Mouse (Mus musculus): Measurements from ENCODE around the gene Kcnk16. TPM values are rescaled to one million over a fixed set of nuclear protein-coding genes. Genes with fewer than 3 reads are reported as not detected.

Kcnk16 gene
- polyA plus RNA-seq (2014; fragmentation: Illumina TruSeq; extraction: RNeasy Lipid Tissue Mini Kit (QIAGEN cat#74804); ENCODE audit: low read depth, low replicate concordance) = not detected

DNA sequence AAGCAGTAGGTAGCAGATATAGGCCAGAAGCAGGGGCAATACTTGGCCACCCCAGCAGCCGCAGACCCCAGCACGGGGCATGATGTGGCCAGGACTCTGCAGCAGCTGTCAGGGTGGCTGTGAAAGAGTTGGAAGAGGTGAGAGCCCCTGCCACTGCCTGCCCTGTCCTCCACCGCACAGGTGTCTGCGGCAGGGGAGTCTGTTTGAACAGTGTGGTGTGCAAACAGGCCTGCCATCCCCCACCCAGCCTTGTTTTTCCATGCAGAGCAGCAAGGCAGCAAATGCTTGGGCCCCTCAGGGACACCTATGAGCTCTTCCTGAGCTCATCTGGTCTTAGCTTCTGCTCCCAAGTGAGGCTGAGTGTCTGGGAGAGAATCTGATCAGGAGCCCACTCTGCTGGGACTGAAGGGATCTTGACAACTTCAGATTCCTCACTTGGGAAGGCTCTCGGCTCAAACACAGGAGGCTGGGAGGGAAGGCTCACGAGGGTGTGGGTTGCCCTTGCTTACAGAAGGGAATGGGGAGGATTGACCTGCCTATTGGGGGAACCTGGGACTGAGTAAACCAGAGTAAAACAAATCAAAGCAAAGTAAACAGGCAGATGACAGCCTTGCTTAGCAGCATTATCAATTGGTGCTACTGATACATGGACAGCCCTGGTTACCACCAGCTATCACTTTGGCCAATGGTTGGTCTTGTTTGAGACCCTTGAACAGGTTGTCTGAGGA, at the start of gene Kcnk16:
Gene Kcnk16 (minus strand): TSS at position 118 of the 728 bp plus-strand sequence.

DNA sequence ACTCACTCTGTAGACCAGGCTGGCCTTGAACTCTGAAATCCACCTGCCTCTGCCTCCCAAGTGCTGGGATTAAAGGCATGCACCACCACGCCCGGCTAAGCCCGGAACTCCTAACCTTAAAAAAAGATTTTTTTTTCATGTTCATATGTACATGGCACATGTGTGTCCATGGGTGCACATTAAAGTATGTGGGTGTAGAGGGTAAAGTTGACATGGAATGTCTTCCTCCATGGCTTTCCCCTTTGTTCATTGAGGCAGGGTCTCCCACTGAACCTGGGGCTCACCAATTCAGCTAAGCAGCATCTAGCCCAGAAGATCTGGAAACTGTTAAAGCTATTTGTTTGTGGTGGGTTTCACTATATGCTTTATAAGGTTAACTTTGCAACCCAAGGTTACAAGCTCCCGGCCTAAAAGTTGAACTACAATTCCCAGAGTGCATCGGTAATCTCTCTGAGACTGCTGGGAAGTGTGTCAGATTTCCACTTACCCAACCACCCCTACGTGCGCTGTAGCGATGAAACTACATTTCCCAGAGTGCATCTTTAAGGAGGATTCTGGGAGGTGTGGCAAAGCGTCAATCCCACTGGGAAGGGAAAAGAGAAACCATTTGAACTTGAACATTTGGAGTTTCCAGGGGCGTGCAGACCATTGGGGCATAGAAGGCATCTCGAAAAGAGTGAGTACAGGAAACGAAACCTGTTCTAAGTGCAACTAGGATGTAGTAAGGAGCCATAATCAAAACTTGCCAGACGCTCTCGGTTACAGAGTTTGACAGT, 25.3 kb upstream of the Kcnk16 start, which contains the start of gene Nudt13:
Gene Nudt13 (plus strand): TSS at position 581 of the 776 bp plus-strand sequence.

Other genes with a start within 250 kb of the Kcnk16 start
- gene Saysd1, start 130.7 kb downstream of the Kcnk16 start, polyA plus RNA-seq (2014; fragmentation: Illumina TruSeq; extraction: RNeasy Lipid Tissue Mini Kit (QIAGEN cat#74804); ENCODE audit: low read depth, low replicate concordance) = 7.4 TPM
- 17.9 TPM for gene Kcnk5, start 87.4 kb downstream of the Kcnk16 start, polyA plus RNA-seq (2014; fragmentation: Illumina TruSeq; extraction: RNeasy Lipid Tissue Mini Kit (QIAGEN cat#74804); ENCODE audit: low read depth, low replicate concordance)
- gene Nudt13, start 25.5 kb upstream of the Kcnk16 start, polyA plus RNA-seq (2014; fragmentation: Illumina TruSeq; extraction: RNeasy Lipid Tissue Mini Kit (QIAGEN cat#74804); ENCODE audit: low read depth, low replicate concordance) = 30.5 TPM
- 28.0 TPM for gene Ecd, start 78.9 kb upstream of the Kcnk16 start, polyA plus RNA-seq (2014; fragmentation: Illumina TruSeq; extraction: RNeasy Lipid Tissue Mini Kit (QIAGEN cat#74804); ENCODE audit: low read depth, low replicate concordance)
- gene Fam149b, start 79.0 kb upstream of the Kcnk16 start, polyA plus RNA-seq (2014; fragmentation: Illumina TruSeq; extraction: RNeasy Lipid Tissue Mini Kit (QIAGEN cat#74804); ENCODE audit: low read depth, low replicate concordance) = 38.7 TPM
- gene Dnajc9, start 119.7 kb upstream of the Kcnk16 start, polyA plus RNA-seq (2014; fragmentation: Illumina TruSeq; extraction: RNeasy Lipid Tissue Mini Kit (QIAGEN cat#74804); ENCODE audit: low read depth, low replicate concordance) = 22.1 TPM
- 43.1 TPM for gene Mrps16, start 124.4 kb upstream of the Kcnk16 start, polyA plus RNA-seq (2014; fragmentation: Illumina TruSeq; extraction: RNeasy Lipid Tissue Mini Kit (QIAGEN cat#74804); ENCODE audit: low read depth, low replicate concordance)
- 7.5 TPM for gene Cfap70, start 183.0 kb upstream of the Kcnk16 start, polyA plus RNA-seq (2014; fragmentation: Illumina TruSeq; extraction: RNeasy Lipid Tissue Mini Kit (QIAGEN cat#74804); ENCODE audit: low read depth, low replicate concordance)
- gene Anxa7, start 210.9 kb upstream of the Kcnk16 start, polyA plus RNA-seq (2014; fragmentation: Illumina TruSeq; extraction: RNeasy Lipid Tissue Mini Kit (QIAGEN cat#74804); ENCODE audit: low read depth, low replicate concordance) = 75.7 TPM
- gene Mss51, start 227.7 kb upstream of the Kcnk16 start, polyA plus RNA-seq (2014; fragmentation: Illumina TruSeq; extraction: RNeasy Lipid Tissue Mini Kit (QIAGEN cat#74804); ENCODE audit: low read depth, low replicate concordance) = 0.92 TPM

Data from adipose tissue, adult 10 weeks (tissue).